Mouse (Mus musculus) ES-E14 (cell line): ENCODE results near the gene Tmprss5. TPM values are rescaled to one million over a fixed set of nuclear protein-coding genes. Genes with fewer than 3 reads are reported as not detected.

Source experiments
- DNase-seq: peaks from one replicate; pipeline ENCODE4 v3.0.0-alpha.2; 2013; ENCODE audit warnings: low read depth, low spot score
- H3K27ac ChIP-seq: 2 replicates; pipeline ENCODE4 v1.5.1; 2012; ENCODE audit warnings: low read depth, mild to moderate bottlenecking, low read length, moderate library complexity, mixed read lengths; ENCODE audit not compliant: poor library complexity, insufficient read depth, severe bottlenecking
- H3K36me3 ChIP-seq: 2 replicates; pipeline ENCODE4 v1.6.1; 2012; ENCODE audit warnings: mild to moderate bottlenecking, low read length, moderate library complexity, mixed read lengths; ENCODE audit not compliant: control insufficient read depth, poor library complexity, insufficient read depth, severe bottlenecking
- H3K4me1 ChIP-seq, 2 experiments: fragments of 150-350 bp in 1 of 2; sonication (generic) in 1 of 2; 2 replicates each; pipeline ENCODE4 v1.6.1; 2012; ENCODE audit warnings: low read length in 2 of 2, mild to moderate bottlenecking in 1 of 2, mixed read lengths in 1 of 2; ENCODE audit not compliant: control insufficient read depth in 2 of 2, insufficient read depth in 2 of 2, poor library complexity in 1 of 2
- H3K4me3 ChIP-seq, 2 experiments: fragments of 150-350 bp in 1 of 2; sonication (generic) in 1 of 2; 2 replicates each; pipeline ENCODE4 v1.5.1; 2012; ENCODE audit warnings: low read length in 2 of 2, low read depth in 1 of 2, mild to moderate bottlenecking in 1 of 2, mixed read lengths in 1 of 2; ENCODE audit not compliant: insufficient read depth in 1 of 2, poor library complexity in 1 of 2, severe bottlenecking in 1 of 2
- H3K9ac ChIP-seq: 2 replicates; pipeline ENCODE4 v1.6.1; 2012; ENCODE audit warnings: low read depth, mild to moderate bottlenecking, low read length, mixed read lengths; ENCODE audit not compliant: poor library complexity, insufficient read depth, severe bottlenecking
- H3K9me3 ChIP-seq: fragments of 150-350 bp; sonication (generic); 2 replicates; pipeline ENCODE4 v1.6.1; 2012; ENCODE audit warnings: low read depth, mild to moderate bottlenecking, low read length; ENCODE audit not compliant: control insufficient read depth, insufficient read depth
- CHD2 ChIP-seq: IDR thresholded peaks from 2 replicates; pipeline ENCODE4 v1.6.1; 2014; ENCODE audit warnings: mild to moderate bottlenecking, low read depth, low read length, inconsistent platforms
- HCFC1 ChIP-seq: IDR thresholded peaks from 2 replicates; pipeline ENCODE4 v1.6.1; 2012; ENCODE audit warnings: low read length, inconsistent platforms, borderline replicate concordance; ENCODE audit not compliant: insufficient read depth
- MAFK ChIP-seq: IDR thresholded peaks from 2 replicates; pipeline ENCODE4 v1.6.1; 2014; ENCODE audit warnings: mild to moderate bottlenecking, low read depth, low read length, inconsistent platforms; ENCODE audit not compliant: insufficient read depth
- ZC3H11A ChIP-seq: IDR thresholded peaks from 2 replicates; pipeline ENCODE4 v1.6.1; 2012; ENCODE audit warnings: low read depth, mild to moderate bottlenecking, inconsistent platforms, low read length, borderline replicate concordance
- ZNF384 ChIP-seq: IDR thresholded peaks from 2 replicates; pipeline ENCODE4 v1.6.1; 2012; ENCODE audit warnings: low read depth, low read length, inconsistent platforms
- in situ Hi-C, 2 experiments: fragments of 600-800 bp; cut with MboI; formaldehyde crosslinking; loops; one replicate each; pipeline ENCODE4 v1.15.1; 2025; ENCODE audit warnings: low sequenced_read_pairs in 2 of 2, inconsistent platforms in 1 of 2; ENCODE audit not compliant: unreplicated experiment in 2 of 2
- total RNA-seq: library from RNA; depleted of rRNA; stranded (reverse); fragments of 300-350 nt; gene quantifications from 2 replicates; pipeline ENCODE4 v1.2.3, GENCODE M21; 2012

Gene Tmprss5
- total RNA-seq, 1 experiment = 1.1 TPM

DNA sequence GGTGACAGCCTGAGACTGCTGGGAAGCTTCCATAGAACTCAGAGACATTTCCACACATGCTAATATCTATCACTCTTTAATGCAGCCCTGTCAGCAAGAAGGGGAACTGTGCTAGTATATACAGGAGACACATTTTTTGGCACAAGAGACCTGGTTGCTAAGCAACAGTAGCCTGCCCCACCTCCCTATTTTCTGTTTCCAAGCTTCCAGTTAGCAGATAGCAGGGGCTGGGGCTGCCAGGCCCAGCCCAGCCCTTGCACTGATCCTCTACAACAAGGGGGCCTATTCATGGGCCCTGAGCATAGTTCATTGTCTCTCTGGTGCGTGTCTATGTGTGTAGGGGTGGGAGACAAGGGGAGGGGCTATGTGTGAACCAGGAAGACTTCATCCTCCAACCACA is 21.3 kb downstream of the Tmprss5 start:
- in situ Hi-C loops = no loop called here
- H3K9me3 ChIP-seq = no peaks in the 10 kb centered on the region
- no peak overlapping the region for H3K9ac ChIP-seq
- peaks cover 0 to 2% of the 10 kb centered on the region in 2 experiments; a peak in 1 of 4 replicates for H3K4me1 ChIP-seq
- TF ChIP-seq CHD2 = no peak
- no peak for TF ChIP-seq MAFK
- TF ChIP-seq ZNF384 = no peak
- TF ChIP-seq HCFC1 = no peak
- TF ChIP-seq ZC3H11A = no peak
- no peak for DNase-seq
- no peaks in the 10 kb centered on the region for H3K36me3 ChIP-seq
- H3K27ac ChIP-seq = no peak overlapping the region
- H3K4me3 ChIP-seq = no peak overlapping the region

DNA sequence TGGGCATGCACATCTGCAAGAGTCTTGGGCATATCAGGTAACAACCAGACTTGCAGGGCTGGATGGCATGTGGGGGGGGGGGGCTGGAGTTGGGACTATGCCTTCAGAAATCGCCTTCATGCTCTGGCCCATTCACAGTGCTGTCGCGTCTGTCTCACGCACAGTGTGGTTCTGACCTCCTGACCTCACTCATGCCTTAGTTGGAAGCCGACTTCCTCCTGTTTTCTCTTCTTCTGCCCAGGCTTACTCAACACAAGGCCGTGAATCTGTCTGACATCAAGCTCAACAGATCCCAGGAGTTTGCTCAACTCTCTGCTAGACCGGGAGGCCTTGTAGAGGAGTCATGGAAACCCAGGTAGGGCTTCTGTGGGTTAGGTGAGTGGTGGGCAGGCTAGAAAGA is 28.0 kb downstream of the Tmprss5 start:
- peaks cover 9 to 24% of the 10 kb centered on the region in 2 experiments for H3K4me1 ChIP-seq
- TF ChIP-seq ZNF384 (no peak), ZC3H11A (no peak), MAFK (no peak), CHD2 (no peak), HCFC1 (no peak)
- no peak overlapping the region for H3K9ac ChIP-seq
- no peak for DNase-seq
- in situ Hi-C loops = no loop called here
- H3K4me3 ChIP-seq = no peak overlapping the region
- peak overlapping the region; percentile 7; the same call in 1 of the 2 replicates for H3K27ac ChIP-seq
- no peaks in the 10 kb centered on the region for H3K36me3 ChIP-seq
- no peaks in the 10 kb centered on the region for H3K9me3 ChIP-seq

GRCm38 (mm10) chr9:49110476-49111220 is 29.6 kb downstream of the Tmprss5 start:
- in situ Hi-C loops = no loop called here
- no peaks in the 10 kb centered on the region for H3K9me3 ChIP-seq
- peaks cover 9 to 24% of the 10 kb centered on the region in 2 experiments for H3K4me1 ChIP-seq
- H3K9ac ChIP-seq = no peak overlapping the region
- no peaks in the 10 kb centered on the region for H3K36me3 ChIP-seq
- peak overlapping the region; percentile 29; the same call in 1 of the 2 replicates for H3K27ac ChIP-seq
- peak; percentile 37 for DNase-seq
- H3K4me3 ChIP-seq = 0 out of 4 replicates have a peak overlapping the region, but pooled peaks of 1 of the 2 experiments have one; percentile 19
- TF ChIP-seq ZNF384 (no peak), HCFC1 (no peak), CHD2 (no peak), MAFK (no peak), ZC3H11A (no peak)

DNA sequence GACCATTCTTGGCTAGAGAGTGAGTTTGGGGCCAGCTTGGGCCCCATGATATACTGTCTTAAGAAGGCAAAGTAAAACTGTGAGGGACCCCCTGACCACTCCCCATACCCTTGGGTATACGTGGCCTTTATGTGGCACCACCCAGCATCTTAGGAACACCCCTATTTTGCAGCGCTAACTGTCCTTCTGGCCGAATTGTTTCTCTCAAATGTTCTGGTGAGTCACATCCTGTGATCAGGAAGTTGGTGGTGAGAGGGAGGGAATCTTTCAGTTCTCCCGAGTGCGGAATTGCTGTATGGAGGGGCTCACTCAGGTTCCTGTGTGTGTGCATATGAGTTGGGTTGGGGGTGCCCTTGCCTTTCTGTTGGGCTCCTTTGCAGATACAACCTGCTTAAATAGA is 30.2 kb downstream of the Tmprss5 start:
- no peak overlapping the region for H3K9ac ChIP-seq
- no peaks in the 10 kb centered on the region for H3K36me3 ChIP-seq
- no peak overlapping the region for H3K4me3 ChIP-seq
- no peaks in the 10 kb centered on the region for H3K9me3 ChIP-seq
- in situ Hi-C loops = no loop called here
- peaks cover 9 to 24% of the 10 kb centered on the region in 2 experiments for H3K4me1 ChIP-seq
- TF ChIP-seq CHD2 (no peak), ZNF384 (no peak), MAFK (no peak), HCFC1 (no peak), ZC3H11A (no peak)
- no peak for DNase-seq
- H3K27ac ChIP-seq = peak overlapping the region; percentile 29; the same call in 1 of the 2 replicates
